7 mouse cellular contexts compared by ENCODE assay signal in the genomic region with DNA sequence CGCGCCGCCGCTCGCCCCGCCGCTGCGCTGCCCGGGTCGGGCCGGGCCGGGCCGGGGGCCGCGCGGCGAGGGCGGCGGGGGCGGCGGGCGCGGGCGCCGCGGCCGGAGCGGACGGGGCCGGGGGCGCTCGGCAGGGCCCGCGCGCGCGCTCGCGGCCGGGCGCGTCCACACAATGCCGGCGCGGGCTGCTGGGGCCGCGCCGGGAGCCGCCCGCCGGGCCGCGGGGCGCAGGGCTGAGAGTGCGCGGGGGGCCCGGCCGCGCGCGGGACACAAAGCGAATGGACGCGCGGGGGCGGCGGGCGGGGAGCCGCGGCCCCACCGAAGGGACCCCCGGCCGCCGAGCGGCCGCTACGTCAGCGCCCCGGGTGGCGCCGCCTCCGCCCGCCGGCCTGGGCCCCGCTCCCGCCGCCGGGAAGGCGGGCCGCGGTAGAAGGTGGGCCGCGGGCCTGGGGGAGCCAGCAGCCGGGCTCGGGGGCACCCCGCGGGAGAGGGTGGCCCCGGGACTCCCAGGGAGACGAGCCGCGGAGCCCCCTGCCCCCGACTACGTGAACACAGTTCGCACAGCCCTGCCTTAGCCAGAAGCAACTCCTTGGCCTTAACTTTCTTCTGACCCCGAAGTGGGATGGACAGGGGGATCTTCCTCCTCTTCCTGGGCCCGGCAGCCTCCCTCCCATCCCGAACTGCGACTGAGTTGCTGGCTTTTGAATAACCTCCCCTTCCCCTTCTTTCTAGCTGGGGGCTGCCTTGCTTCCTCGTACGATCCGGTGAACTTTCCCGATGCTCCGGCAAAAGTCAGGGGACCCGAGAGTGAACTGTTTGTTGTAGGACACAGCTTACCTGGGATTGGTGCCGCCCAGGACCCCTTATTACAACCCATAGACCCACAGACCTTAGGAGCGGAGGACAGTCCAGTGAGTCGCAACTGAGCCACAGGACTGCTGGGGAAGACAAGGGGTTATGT. TPM values are rescaled to one million over a fixed set of nuclear protein-coding genes. Genes with fewer than 3 reads are reported as not detected.
DNase-seq lines count a peak whose midpoint lies in the region; ATAC-seq and TF ChIP-seq lines count a peak whose summit lies in the region.

A gene (minus strand): TSS at position 349 of the 961 bp plus-strand sequence.

- H3K27ac ChIP-seq in ES-E14 (ENCODE audit: insufficient read depth, low read depth, low read length, poor library complexity, severe bottlenecking): no peak within 1 kb of the TSS
- H3K27ac ChIP-seq in heart, postnatal 0 days (ENCODE audit: low read depth): peak within 1 kb of the TSS; percentile 85
- H3K27ac ChIP-seq in small intestine, adult 2 months (ENCODE audit: insufficient read depth, low read depth, low read length): peak within 1 kb of the TSS; percentile 75

- H3K9ac ChIP-seq in ES-E14 (ENCODE audit: insufficient read depth, low read depth, low read length, poor library complexity, severe bottlenecking): peak within 1 kb of the TSS; percentile 94
- H3K9ac ChIP-seq in heart, postnatal 0 days (replicated peaks; ENCODE audit: low read depth, low read length): peak within 1 kb of the TSS; percentile 94

- DNase-seq in ES-E14 (ENCODE audit: low read depth, low spot score): no peak
- no peak for DNase-seq in adrenal gland, adult 8-10 months
- DNase-seq in heart, postnatal 0 days (ENCODE audit: low spot score): no peak
- DNase-seq in layer of hippocampus, postnatal 14 days (ENCODE audit: low spot score in 2 of 2): no peak
- DNase-seq in lung, postnatal 25 days (ENCODE audit: low spot score): peak; percentile 28

- H3K36me3 ChIP-seq in ES-E14 (ENCODE audit: control insufficient read depth, insufficient read depth, low read length, poor library complexity, severe bottlenecking): no peaks in the 10 kb centered on the region
- H3K36me3 ChIP-seq in heart, postnatal 0 days (replicated peaks; ENCODE audit: control insufficient read depth, insufficient read depth, low read length): no peaks in the 10 kb centered on the region
- H3K36me3 ChIP-seq in small intestine, adult 2 months (ENCODE audit: control insufficient read depth, insufficient read depth, low read length): no peaks in the 10 kb centered on the region

- H3K9me3 ChIP-seq in ES-E14 (ENCODE audit: control insufficient read depth, insufficient read depth, low read depth, low read length): no peaks in the 10 kb centered on the region
- H3K9me3 ChIP-seq in heart, postnatal 0 days (replicated peaks; ENCODE audit: control insufficient read depth, low read length): no peaks in the 10 kb centered on the region

- in situ Hi-C loops in ES-E14 (cut with MboI; ENCODE audit: low sequenced_read_pairs in 2 of 2, unreplicated experiment in 2 of 2): no loop called here

- TF ChIP-seq EP300 in heart, postnatal 0 days (IDR thresholded peaks at IDR 0.05; ENCODE audit: low read depth): no peak

- ATAC-seq in erythroid progenitor cell, adult 5-6 weeks (replicated peaks; ENCODE audit: low FRiP score, poor library complexity, severe bottlenecking): 0 out of 2 replicates have a peak, but pooled peaks have one; percentile 21
- peak; percentile 42 for ATAC-seq in heart, postnatal 0 days (ENCODE audit: insufficient read depth, low read depth)

- H3K4me3 ChIP-seq in ES-E14 (ENCODE audit: insufficient read depth in 1 of 2, low read depth in 1 of 2, low read length in 2 of 2, poor library complexity in 1 of 2, severe bottlenecking in 1 of 2): peak within 1 kb of the TSS; percentile 77 to 98
- H3K4me3 ChIP-seq in heart, postnatal 0 days (ENCODE audit: low read depth, low read length): peak within 1 kb of the TSS; percentile 84
- peak within 1 kb of the TSS; percentile 97 for H3K4me3 ChIP-seq in small intestine, adult 2 months (ENCODE audit: low read depth, low read length)

- peak within 1 kb of the TSS; percentile 79 for H3K4me2 ChIP-seq in heart, postnatal 0 days (ENCODE audit: low read depth, low read length)

- WGBS in heart, postnatal 0 days: 1% methylated on average over 69 of the region's 117 CpGs
- WGBS in small intestine, adult 2 months: 15% methylated on average over 116 of the region's 117 CpGs

- no peak for TF ChIP-seq POLR2A in small intestine, adult 2 months (IDR thresholded peaks at IDR 0.05; ENCODE audit: low read depth, low read length)

- no peak for TF ChIP-seq CTCF in heart, postnatal 0 days (IDR thresholded peaks at IDR 0.05; ENCODE audit: low read depth)
- no peak for TF ChIP-seq CTCF in small intestine, adult 2 months (IDR thresholded peaks at IDR 0.05; ENCODE audit: extremely low read depth, insufficient read length, insufficient replicate concordance, low read depth, low read length)

- no peaks in the 10 kb centered on the region for H3K27me3 ChIP-seq in heart, postnatal 0 days (ENCODE audit: control insufficient read depth, insufficient read depth, low read length)
- no peaks in the 10 kb centered on the region for H3K27me3 ChIP-seq in small intestine, adult 2 months (ENCODE audit: control insufficient read depth, insufficient read depth, low read length)

- peaks cover 0 to 12% of the 10 kb centered on the region in 2 experiments; a peak in 1 of 4 replicates for H3K4me1 ChIP-seq in ES-E14 (ENCODE audit: control insufficient read depth in 2 of 2, insufficient read depth in 2 of 2, low read length in 2 of 2, poor library complexity in 1 of 2)
- H3K4me1 ChIP-seq in heart, postnatal 0 days (ENCODE audit: control insufficient read depth, insufficient read depth): peaks cover 19% of the 10 kb centered on the region
- H3K4me1 ChIP-seq in small intestine, adult 2 months (ENCODE audit: control insufficient read depth, insufficient read depth, insufficient read length, low read length): peaks cover 13% of the 10 kb centered on the region

TF ChIP-seq in ES-E14, 5 proteins besides CTCF, POLR2A, EP300 and RAD21:
- TF ChIP-seq CHD2 (IDR thresholded peaks at IDR 0.05; ENCODE audit: low read depth, low read length) (no peak), HCFC1 (IDR thresholded peaks at IDR 0.05; ENCODE audit: borderline replicate concordance, insufficient read depth, low read length) (no peak), ZC3H11A (IDR thresholded peaks at IDR 0.05; ENCODE audit: borderline replicate concordance, low read depth, low read length) (no peak), MAFK (IDR thresholded peaks at IDR 0.05; ENCODE audit: insufficient read depth, low read depth, low read length) (no peak)

RNA-seq across cellular contexts. Expression of the gene that starts here (rescaled TPM):
- 3.6 and 3.8 TPM in 2 replicates for total RNA-seq in ES-E14 (2012; rRNA removed)
- 10 to 100 TPM; 42.0 to 53.5 (median 49.6) TPM for total RNA-seq in adrenal gland, adult 8-10 months (2022)
- total RNA-seq in erythroid progenitor cell, adult 5-6 weeks (2015; ENCODE audit: low replicate concordance): 14.8 and 28.5 TPM in 2 replicates
- total RNA-seq in erythroid progenitor cell, adult 5-6 weeks (2017; ENCODE audit: low replicate concordance): 14.9 and 15.9 TPM in 2 replicates
- 12.7 and 17.9 TPM in 2 replicates for total RNA-seq in heart, postnatal 0 days (2014; rRNA removed; ENCODE audit: low replicate concordance)
- polyA plus RNA-seq in heart, postnatal 0 days (2015; fragmentation: Nextera tagmentation; extraction: Ambion mirVana): 2.3 and 2.6 TPM in 2 replicates
- 10 to 100 TPM; 30.5 to 30.8 TPM for total RNA-seq in layer of hippocampus, postnatal 14 days (2021)
- 6.5 and 11.0 TPM in 2 replicates for polyA plus RNA-seq in small intestine, adult 2 months (2012; rRNA removed)
